Mouse (Mus musculus) embryonic facial prominence, embryonic 11.5 days (tissue): ENCODE data around the gene Crybb3. TPM values are rescaled to one million over a fixed set of nuclear protein-coding genes. Genes with fewer than 3 reads are reported as not detected.

Experiments used
- polyA plus RNA-seq: library from polyadenylated mRNA; unstranded; fragments of >200 nt; fragmentation: Nextera tagmentation; extraction: Ambion mirVana; gene quantifications from 2 replicates; pipeline ENCODE4 v1.2.1, GENCODE M21; 2014

Gene Crybb3
- polyA plus RNA-seq, 1 experiment from 2014 or later, result 4.0 TPM

Other genes starting within 250 kb of the Crybb3 start
- gene Myo18b, start 185.2 kb downstream of the Crybb3 start, polyA plus RNA-seq, result 0.14 and 0.52 TPM in 2 replicates
- 2.7 and 5.0 TPM in 2 replicates for gene Grk3, start 65.8 kb downstream of the Crybb3 start, polyA plus RNA-seq
- gene Crybb2, start 11.5 kb downstream of the Crybb3 start, polyA plus RNA-seq, result not detected in 2 replicates
- gene 2900026A02Rik, start 139.7 kb upstream of the Crybb3 start, polyA plus RNA-seq, result 1.4 and 1.7 TPM in 2 replicates
- gene Tmem211, start 145.3 kb upstream of the Crybb3 start, polyA plus RNA-seq, result 0.33 and 0.70 TPM in 2 replicates
- gene Sgsm1, start 229.2 kb upstream of the Crybb3 start, polyA plus RNA-seq, result 6.8 and 7.4 TPM in 2 replicates